Mouse (Mus musculus) right cerebral cortex, postnatal 36 days (tissue): ENCODE measurements around the gene Tmem123.

ENCODE experiments used
- DNase-seq, 2 experiments: peaks; one replicate each; pipeline ENCODE4 v3.0.0; 2022; ENCODE audit warnings: low spot score in 2 of 2, mixed read lengths in 1 of 2

The Tmem123 gene

DNA sequence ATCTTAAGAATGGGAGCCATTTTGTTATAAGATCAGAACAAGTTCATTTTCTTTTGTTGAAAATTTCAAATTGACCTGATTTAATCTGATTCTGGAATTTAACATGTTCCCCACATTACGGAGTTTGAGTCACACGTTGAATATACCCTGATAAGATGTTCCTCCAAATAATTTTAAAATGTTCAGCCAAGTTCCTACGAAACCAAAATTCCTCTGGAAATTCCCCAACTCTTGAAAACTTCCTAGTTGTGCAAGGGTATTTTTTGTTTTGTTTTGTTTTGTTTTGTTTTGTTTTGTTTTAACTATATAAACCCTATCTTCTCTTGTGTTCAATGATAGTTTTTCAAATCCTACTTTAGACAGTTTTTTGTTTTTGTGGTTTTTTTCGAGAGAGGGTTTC, 64.9 kb downstream of the Tmem123 start:
- no peak for DNase-seq

- DNase-seq = no peak
Measured at GRCm38 (mm10) chr9:7829531-7830528, 66.0 kb downstream of the Tmem123 start.

DNA sequence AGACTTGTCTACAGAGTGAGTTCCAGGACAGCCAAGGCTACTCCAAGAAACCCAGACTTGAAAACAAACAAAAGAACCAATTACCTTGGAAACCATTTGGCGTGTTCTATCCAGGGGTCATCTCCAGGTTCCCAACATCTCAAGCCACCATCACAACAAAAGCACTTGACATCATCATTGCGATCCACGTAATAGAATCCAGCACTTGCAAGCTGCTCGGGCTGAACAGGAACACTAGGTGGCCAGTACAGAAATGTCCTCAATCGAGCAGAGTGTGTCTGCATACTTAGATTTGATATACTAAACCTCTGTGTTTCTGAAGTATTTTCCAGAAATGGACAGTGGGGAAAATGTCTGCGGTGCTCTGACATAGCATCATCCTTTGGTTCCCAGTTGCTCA, 69.6 kb downstream of the Tmem123 start:
- DNase-seq = no peak

GRCm38 (mm10) chr9:7835302-7835701, 71.5 kb downstream of the Tmem123 start:
- no peak for DNase-seq

- DNase-seq = peak; percentile 32 to 51
Measured at GRCm38 (mm10) chr9:7836331-7836730, 72.5 kb downstream of the Tmem123 start.

GRCm38 (mm10) chr9:7836905-7837805, 73.3 kb downstream of the Tmem123 start, which contains the start of gene Birc2:
Gene Birc2 (minus strand): TSS chr9:7837064.
- peak; percentile 94 to 95 for DNase-seq

GRCm38 (mm10) chr9:7837806-7838440, 74.1 kb downstream of the Tmem123 start:
- no peak for DNase-seq

DNA sequence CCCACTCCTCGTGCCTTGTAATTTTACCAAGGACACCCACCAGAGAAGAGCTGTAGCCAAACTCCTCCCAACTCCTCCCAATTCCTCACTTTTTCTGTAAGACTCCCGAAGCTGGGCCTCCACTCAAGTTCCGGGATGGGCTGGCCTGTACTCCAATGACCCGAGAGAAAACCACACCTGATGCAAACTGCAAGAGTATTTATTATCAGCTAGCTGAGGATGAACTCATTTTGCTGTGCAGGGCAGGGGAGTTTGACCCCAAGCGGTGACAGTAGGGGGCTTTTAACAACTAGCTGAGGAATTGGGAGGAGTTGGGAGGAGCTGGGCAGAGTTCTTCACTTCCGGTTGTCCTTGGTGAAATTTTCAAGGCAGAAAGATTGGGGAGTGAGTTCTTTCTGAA, 77.4 kb downstream of the Tmem123 start:
- DNase-seq = no peak
